Mouse (Mus musculus) intestine, embryonic 16.5 days (tissue): ENCODE results near the gene Ddx24. TPM values are rescaled to one million over a fixed set of nuclear protein-coding genes. Genes with fewer than 3 reads are reported as not detected.

Experiments
- ATAC-seq: fragments of 200-750 bp; cut with Nextera tagmentation; 2 replicates; pipeline ENCODE4 v1.8.0; 2017; ENCODE audit warnings: moderate TSS enrichment, moderate library complexity
- H3K27ac ChIP-seq: fragments of 300-500 bp; sonication (generic); 2 replicates; pipeline ENCODE4 v1.5.1; 2014; ENCODE audit warnings: mild to moderate bottlenecking, low read length
- H3K27me3 ChIP-seq: fragments of 300-500 bp; sonication (generic); replicated peaks from 2 replicates; pipeline ENCODE4 v1.6.1; 2014; ENCODE audit warnings: low read length, control low read depth, mixed read lengths; ENCODE audit not compliant: control insufficient read depth, insufficient read depth
- H3K36me3 ChIP-seq: fragments of 300-500 bp; sonication (generic); 2 replicates; pipeline ENCODE4 v1.6.1; 2014; ENCODE audit warnings: low read length, control low read depth; ENCODE audit not compliant: control insufficient read depth, insufficient read depth
- H3K4me1 ChIP-seq: fragments of 300-500 bp; sonication (generic); 2 replicates; pipeline ENCODE4 v1.6.1; 2014; ENCODE audit warnings: low read length, control low read depth, mixed read lengths; ENCODE audit not compliant: control insufficient read depth, insufficient read depth
- H3K4me2 ChIP-seq: fragments of 300-500 bp; sonication (generic); 2 replicates; pipeline ENCODE4 v1.6.1; 2014; ENCODE audit warnings: low read depth, low read length, control low read depth
- H3K4me3 ChIP-seq: fragments of 300-500 bp; sonication (generic); 2 replicates; pipeline ENCODE4 v1.5.1; 2014; ENCODE audit warnings: mild to moderate bottlenecking, low read length
- H3K9ac ChIP-seq: fragments of 300-500 bp; sonication (generic); 2 replicates; pipeline ENCODE4 v1.6.1; 2014; ENCODE audit warnings: low read depth, low read length
- H3K9me3 ChIP-seq: fragments of 300-500 bp; sonication (generic); 2 replicates; pipeline ENCODE4 v1.6.1; 2016; ENCODE audit warnings: low read length, control low read depth; ENCODE audit not compliant: control insufficient read depth
- WGBS: fragments of 180-500 bp; shearing (Covaris S2); extraction: QIAGEN DNeasy Blood & Tissue Kit; methylation state at CpG from one replicate; pipeline ENCODE4 v1.1.7; 2014; 5-methylcytosine and 5-hydroxymethylcytosine counted together
- polyA plus RNA-seq: library from polyadenylated mRNA; unstranded; fragments of >200 nt; fragmentation: Nextera tagmentation; extraction: Ambion mirVana; gene quantifications from 2 replicates; pipeline ENCODE4 v1.2.1, GENCODE M21; 2015

Ddx24 gene
- polyA plus RNA-seq, 1 experiment from 2014 or later: 85.0 TPM

- Histone ChIP-seq H3K27ac (no peak overlapping the region), H3K9ac (no peak overlapping the region), H3K4me3 (no peak overlapping the region), H3K4me1 (no peaks in the 10 kb centered on the region), H3K27me3 (no peaks in the 10 kb centered on the region), H3K36me3 (no peaks in the 10 kb centered on the region), H3K9me3 (no peaks in the 10 kb centered on the region), H3K4me2 (no peak overlapping the region)
- no peak for ATAC-seq
- WGBS: 69% methylated on average over 8 of the region's 8 CpGs
Measured at GRCm38 (mm10) chr12:103373530-103374236, 51.9 kb downstream of the Ddx24 start.

GRCm38 (mm10) chr12:103371711-103372110 lies 53.9 kb downstream of the Ddx24 start:
- H3K27ac ChIP-seq: no peak overlapping the region
- no peak overlapping the region for H3K9ac ChIP-seq
- H3K4me3 ChIP-seq: no peak overlapping the region
- H3K4me2 ChIP-seq: no peak overlapping the region
- H3K27me3 ChIP-seq: no peaks in the 10 kb centered on the region
- H3K9me3 ChIP-seq: no peaks in the 10 kb centered on the region
- H3K4me1 ChIP-seq: no peaks in the 10 kb centered on the region
- H3K36me3 ChIP-seq: no peaks in the 10 kb centered on the region
- WGBS: 31% methylated on average over 6 of the region's 6 CpGs
- no peak for ATAC-seq

GRCm38 (mm10) chr12:103370861-103371260 lies 54.8 kb downstream of the Ddx24 start:
- WGBS: 71% methylated on average over 4 of the region's 4 CpGs
- no peaks in the 10 kb centered on the region for H3K9me3 ChIP-seq
- H3K36me3 ChIP-seq: no peaks in the 10 kb centered on the region
- H3K27me3 ChIP-seq: no peaks in the 10 kb centered on the region
- H3K27ac ChIP-seq: no peak overlapping the region
- no peak overlapping the region for H3K4me2 ChIP-seq
- no peak overlapping the region for H3K4me3 ChIP-seq
- no peaks in the 10 kb centered on the region for H3K4me1 ChIP-seq
- ATAC-seq: no peak
- H3K9ac ChIP-seq: no peak overlapping the region

- Histone ChIP-seq H3K4me1 (no peaks in the 10 kb centered on the region), H3K9ac (no peak overlapping the region), H3K36me3 (no peaks in the 10 kb centered on the region), H3K4me3 (no peak overlapping the region), H3K4me2 (no peak overlapping the region), H3K27ac (no peak overlapping the region), H3K27me3 (no peaks in the 10 kb centered on the region), H3K9me3 (no peaks in the 10 kb centered on the region)
- 53% methylated on average over 2 of the region's 2 CpGs for WGBS
- no peak for ATAC-seq
Measured at GRCm38 (mm10) chr12:103368777-103369176, 56.9 kb downstream of the Ddx24 start.

- Histone ChIP-seq H3K27ac (no peak overlapping the region), H3K27me3 (0 out of 2 replicates have a peak, but pooled peaks cover 2% of the 10 kb centered on the region), H3K4me3 (no peak overlapping the region), H3K9me3 (no peaks in the 10 kb centered on the region), H3K36me3 (no peaks in the 10 kb centered on the region), H3K9ac (peak overlapping the region; percentile 27; the same call in 1 of the 2 replicates), H3K4me2 (0 out of 2 replicates have a peak overlapping the region, but pooled peaks have one; percentile 34), H3K4me1 (no peaks in the 10 kb centered on the region)
- ATAC-seq: no peak; the same call in 1 of the 2 replicates
- 70% methylated on average over 7 of the region's 7 CpGs for WGBS
Measured at GRCm38 (mm10) chr12:103368326-103368669, 57.3 kb downstream of the Ddx24 start.

GRCm38 (mm10) chr12:103367620-103368325 lies 57.9 kb downstream of the Ddx24 start:
- H3K9me3 ChIP-seq: no peaks in the 10 kb centered on the region
- H3K27me3 ChIP-seq: 0 out of 2 replicates have a peak, but pooled peaks cover 2% of the 10 kb centered on the region
- no peak overlapping the region for H3K4me3 ChIP-seq
- no peak overlapping the region for H3K27ac ChIP-seq
- H3K9ac ChIP-seq: peak overlapping the region; percentile 27; the same call in 1 of the 2 replicates
- peak overlapping the region; percentile 34; the same call in 1 of the 2 replicates for H3K4me2 ChIP-seq
- peak; percentile 66 for ATAC-seq
- no peaks in the 10 kb centered on the region for H3K36me3 ChIP-seq
- 16% methylated on average over 18 of the region's 18 CpGs for WGBS
- H3K4me1 ChIP-seq: no peaks in the 10 kb centered on the region

GRCm38 (mm10) chr12:103367171-103367570 lies 58.5 kb downstream of the Ddx24 start:
- Histone ChIP-seq H3K27me3 (0 out of 2 replicates have a peak, but pooled peaks cover 2% of the 10 kb centered on the region), H3K36me3 (no peaks in the 10 kb centered on the region), H3K9ac (no peak overlapping the region), H3K4me1 (no peaks in the 10 kb centered on the region), H3K27ac (no peak overlapping the region), H3K9me3 (no peaks in the 10 kb centered on the region), H3K4me2 (no peak overlapping the region), H3K4me3 (no peak overlapping the region)
- no peak for ATAC-seq
- WGBS: 76% methylated on average over 2 of the region's 2 CpGs

GRCm38 (mm10) chr12:103362336-103362735 lies 63.3 kb downstream of the Ddx24 start:
- Histone ChIP-seq H3K27ac (no peak overlapping the region), H3K4me2 (no peak overlapping the region), H3K9me3 (no peaks in the 10 kb centered on the region), H3K27me3 (0 out of 2 replicates have a peak, but pooled peaks cover 2% of the 10 kb centered on the region), H3K4me1 (no peaks in the 10 kb centered on the region), H3K9ac (no peak overlapping the region), H3K36me3 (no peaks in the 10 kb centered on the region), H3K4me3 (no peak overlapping the region)
- no peak for ATAC-seq
- WGBS: 76% methylated on average over 3 of the region's 3 CpGs

GRCm38 (mm10) chr12:103361539-103362307 lies 63.9 kb downstream of the Ddx24 start:
- no peak overlapping the region for H3K4me2 ChIP-seq
- H3K9me3 ChIP-seq: no peaks in the 10 kb centered on the region
- no peak for ATAC-seq
- no peak overlapping the region for H3K4me3 ChIP-seq
- H3K27me3 ChIP-seq: 0 out of 2 replicates have a peak, but pooled peaks cover 2% of the 10 kb centered on the region
- 84% methylated on average over 17 of the region's 17 CpGs for WGBS
- no peaks in the 10 kb centered on the region for H3K4me1 ChIP-seq
- H3K9ac ChIP-seq: no peak overlapping the region
- H3K27ac ChIP-seq: no peak overlapping the region
- no peaks in the 10 kb centered on the region for H3K36me3 ChIP-seq
